Mouse (Mus musculus): ENCODE data around the gene Mael.

Gene Mael

DNA sequence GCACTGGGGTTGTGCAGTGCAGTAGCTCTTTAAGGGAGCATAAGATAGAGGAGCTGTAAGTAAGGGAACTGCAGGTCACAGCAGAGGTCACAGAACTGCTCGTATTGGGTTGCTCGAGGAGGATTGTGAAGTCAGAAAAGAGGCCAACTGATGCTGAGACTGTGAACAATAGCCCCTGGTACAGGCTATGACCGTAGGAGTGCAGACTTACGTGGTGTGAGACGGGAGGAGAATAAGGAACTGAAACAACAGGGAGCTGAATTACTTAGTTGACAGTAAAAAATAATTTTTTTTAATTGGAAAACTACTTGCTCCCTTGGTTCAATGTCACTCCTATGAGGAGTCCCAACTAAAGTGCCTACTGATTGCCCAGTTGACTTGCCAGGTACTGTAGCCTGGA is 34.4 kb downstream of the Mael start:
- DNase-seq = no peak

DNA sequence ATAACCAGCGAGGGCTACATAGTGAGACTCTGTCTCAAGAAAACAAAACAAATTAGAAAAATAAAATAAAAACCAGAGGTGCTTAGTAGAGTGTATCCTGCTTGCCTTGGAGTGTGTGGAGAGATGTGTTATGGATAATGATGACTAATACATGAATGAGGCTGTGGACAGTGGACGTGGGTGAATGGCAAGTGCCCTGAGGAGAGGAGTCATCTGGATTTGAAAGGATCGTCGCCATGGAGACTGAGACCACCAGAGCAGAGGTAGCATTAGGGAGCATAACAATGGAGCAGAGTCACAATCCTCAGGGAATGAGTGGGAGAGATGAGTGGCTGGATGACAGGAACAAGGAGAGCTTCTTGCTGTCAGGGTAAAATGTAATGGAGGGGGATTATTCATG is 48.7 kb downstream of the Mael start:
- DNase-seq = no peak

DNA sequence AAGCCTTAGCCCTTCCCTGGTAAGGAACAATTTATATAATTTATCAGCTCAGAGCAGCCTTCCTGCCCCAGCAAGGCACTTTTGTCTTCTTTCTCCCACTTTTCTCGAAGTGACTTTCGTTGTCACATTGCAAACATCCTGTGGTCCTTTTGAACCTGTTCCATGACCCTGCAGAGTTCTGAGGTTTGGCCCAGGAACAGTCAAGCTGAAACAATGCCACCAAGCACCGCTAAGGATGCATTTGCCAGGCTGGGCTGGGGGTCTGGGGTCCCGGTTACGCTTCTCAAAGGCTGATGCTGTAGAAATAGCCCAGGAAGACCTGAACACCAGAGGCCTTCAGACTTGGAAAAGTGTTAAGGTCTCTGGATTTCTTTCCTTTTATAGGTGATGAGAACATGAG is 53.2 kb downstream of the Mael start:
- no peak for DNase-seq

DNA sequence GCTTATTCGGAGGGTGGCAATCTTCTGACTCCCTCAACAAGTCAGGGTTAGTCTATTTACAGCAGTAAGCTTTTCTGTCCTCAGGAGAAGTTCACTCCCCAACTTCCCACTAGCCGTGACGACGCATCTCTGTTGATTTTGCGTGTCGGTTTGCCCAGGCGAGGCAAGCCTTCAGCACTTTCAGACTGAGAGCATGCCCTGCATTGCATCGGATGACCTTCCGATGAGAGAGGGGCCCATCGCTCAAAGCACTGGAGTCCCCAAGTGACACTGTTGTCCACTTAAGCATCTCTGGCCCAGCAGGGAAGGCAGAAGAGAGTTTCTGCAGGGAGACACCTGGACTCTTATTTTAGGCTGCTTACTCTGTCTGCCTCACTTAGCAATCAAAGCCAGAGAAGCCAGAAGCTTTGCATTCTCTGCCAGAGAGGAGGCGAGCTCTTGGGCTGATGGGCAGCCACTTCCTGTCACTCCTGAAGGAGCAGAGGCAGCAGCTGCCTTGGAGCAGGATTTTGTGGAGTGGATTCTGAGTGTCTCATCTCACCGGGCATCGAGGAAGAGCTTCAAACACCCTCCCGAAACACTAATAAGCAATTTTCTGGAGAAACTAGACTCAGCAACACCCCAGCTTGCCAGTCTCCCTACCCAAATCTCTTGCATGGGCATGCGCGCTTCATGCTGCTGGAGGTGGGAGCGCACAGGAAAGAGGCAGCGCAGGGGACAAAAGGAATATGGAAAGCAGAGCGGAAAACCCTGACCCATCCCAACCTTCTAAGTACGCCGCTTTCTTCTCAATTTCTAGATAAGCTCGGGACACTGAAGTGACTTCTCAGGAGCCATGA is 53.9 kb downstream of the Mael start:
- no peak for DNase-seq

DNA sequence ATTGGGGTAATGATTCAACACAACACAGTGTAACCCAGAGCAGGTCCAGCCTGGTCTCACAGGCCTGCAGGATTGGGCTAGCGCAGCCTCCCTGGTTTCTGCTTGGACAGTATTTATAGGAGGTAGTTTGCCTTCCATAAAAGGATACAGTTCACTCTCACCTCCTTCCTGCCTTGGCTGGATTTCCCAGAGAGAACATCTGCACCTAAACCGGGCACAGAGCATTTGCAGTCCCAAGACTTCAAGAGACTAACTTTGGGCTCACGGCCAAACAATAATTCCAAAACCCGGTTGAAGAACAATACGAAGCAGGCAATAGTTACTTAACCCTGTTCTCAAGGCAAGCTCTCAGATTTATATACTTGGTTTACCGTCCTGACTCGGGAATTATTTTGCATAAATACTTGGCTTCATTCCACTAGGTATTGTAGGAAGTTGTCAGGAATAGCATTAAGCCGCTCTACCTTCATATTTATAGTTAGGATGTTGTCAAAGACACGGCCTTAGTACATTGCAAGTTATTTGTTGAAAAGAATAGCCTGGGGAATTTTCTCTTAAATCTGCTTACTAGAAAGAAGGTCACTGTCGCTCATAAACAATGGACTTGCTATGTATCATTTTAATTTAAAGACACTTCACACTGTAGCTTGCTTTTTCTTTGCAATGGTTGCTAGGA is 55.5 kb downstream of the Mael start:
- no peak for DNase-seq

DNA sequence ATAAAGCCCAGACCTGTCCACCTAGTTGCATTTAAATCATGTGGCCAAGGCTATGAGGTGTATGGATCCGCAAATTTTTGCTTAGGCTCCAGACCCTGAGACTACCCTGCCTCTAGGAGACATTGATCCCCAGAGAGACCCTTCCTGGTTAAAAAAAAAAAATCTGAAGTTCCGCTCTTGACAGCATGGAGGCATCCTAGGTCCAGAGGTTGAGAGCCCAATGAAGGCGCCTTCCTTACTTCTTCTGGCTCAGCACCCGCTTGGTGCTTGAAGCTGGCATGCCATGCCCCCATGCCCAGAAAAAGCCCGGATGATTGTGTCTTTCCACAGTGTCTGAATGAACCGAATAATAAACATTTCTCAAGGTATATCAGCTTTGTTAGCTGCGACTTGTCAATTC is 57.0 kb downstream of the Mael start:
- no peak for DNase-seq

DNA sequence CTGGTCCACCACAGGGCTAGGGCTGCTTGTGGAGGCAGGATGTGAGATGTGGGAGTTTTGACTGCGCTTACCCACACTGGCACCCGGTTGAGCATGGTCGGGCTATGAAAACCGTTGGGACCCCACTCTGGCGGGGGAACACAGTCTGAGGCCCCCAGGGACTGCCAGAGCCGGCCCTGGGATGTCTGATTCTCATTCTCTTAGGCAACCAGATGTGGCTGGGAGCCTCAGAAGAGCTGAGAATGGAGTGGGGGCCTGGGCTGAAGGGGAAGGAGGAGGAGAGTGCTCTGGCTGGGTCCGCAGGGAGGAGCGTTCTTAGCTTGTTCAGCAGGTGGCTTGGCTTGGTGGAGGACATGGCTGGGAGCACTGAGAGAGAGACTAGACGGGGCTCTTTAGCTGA is 64.9 kb downstream of the Mael start:
- DNase-seq = no peak

DNA sequence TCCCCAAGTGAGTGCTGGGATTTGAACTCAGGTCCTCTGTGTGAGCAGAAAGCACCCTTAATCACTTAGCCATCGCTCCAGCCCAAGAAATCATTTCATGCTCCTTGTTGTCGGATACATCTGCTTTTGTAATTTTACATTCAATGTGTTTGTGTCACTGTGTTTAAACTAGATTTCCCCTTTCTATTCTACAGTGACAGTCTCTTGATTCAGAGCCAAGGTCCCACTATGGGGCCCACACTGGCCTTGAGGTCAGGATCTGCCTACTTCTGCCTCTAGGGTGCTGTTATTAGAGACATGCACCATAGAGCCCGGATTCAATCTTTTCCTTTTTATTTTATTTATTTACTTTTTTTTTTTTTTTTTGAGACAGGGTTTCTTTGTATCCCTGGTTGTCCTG is 65.6 kb downstream of the Mael start:
- DNase-seq = no peak

DNA sequence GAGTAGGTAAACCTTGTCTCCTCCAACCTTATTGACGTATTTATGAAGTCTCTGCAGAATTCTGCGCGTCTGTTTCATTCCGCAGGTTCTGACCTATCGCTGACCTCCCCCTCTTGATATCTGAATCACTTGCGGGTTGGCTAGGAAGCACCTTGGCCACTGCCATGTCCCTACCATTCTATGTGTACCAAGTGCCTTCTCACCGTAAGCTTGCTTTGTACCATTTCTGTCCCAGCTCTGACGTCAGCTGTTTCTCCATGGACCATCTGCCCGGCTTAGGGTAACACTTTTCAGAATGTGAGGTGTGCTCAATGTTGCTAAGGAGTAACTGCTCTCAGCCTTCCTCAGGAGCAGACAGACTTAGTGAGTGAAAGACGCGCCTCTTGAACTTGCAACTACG is 67.7 kb downstream of the Mael start:
- no peak for DNase-seq

DNA sequence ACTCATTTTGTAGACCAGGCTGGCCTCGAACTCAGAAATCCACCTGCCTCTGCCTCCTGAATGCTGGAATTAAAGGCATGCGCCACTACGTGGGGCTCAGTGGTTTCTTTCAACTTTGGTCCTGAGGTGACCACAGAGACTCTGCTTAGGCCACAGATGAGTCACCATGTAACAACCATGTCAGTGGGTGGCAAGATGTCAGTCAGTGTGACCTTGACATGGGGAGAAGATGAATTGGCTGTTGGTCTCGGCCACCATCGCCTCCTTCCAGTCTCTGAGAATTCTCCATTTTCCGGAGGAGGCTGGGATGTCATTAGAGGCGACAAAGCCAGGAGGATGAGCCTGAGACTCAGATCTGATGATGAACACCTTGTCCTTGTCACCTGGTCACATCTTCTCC is 68.8 kb downstream of the Mael start:
- DNase-seq = no peak

DNA sequence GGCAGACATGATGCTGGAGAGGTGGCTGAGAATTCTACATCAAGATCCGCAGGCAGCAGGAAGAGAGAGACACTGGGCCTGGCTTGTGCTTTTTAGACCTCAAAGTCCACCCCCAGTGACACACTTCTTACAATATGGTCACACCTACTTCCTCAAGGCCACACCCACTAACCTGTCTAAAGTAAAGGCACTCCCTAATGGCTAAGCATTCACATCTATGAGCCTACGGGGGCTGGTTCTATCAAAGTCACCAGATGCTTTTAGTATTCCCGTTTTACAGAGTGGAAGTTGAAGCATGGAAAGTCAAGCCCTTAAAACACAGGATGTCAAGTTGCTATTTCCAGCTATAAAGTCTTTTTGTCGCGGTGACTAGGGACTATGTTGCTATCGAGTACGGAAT is 70.5 kb downstream of the Mael start:
- DNase-seq = no peak

DNA sequence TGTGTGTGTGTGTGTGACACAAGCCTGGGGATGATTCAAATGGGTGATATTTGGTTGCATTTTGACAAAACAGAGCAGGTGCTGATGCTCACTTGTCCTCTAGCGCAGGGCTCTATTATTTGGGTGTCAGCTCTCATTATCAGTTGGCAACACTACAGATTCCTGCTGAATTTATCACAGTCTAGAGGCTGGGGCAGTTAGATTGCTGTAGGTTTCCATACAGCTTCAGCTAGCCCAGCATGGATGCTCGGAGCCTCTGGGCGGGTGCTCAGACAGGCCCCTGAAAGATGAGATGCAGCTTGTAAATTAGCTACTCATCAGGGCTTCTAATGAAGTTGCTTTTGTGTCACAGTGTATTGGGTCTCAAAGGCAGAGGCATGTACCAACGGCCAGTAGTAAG is 71.1 kb downstream of the Mael start:
- no peak for DNase-seq

DNA sequence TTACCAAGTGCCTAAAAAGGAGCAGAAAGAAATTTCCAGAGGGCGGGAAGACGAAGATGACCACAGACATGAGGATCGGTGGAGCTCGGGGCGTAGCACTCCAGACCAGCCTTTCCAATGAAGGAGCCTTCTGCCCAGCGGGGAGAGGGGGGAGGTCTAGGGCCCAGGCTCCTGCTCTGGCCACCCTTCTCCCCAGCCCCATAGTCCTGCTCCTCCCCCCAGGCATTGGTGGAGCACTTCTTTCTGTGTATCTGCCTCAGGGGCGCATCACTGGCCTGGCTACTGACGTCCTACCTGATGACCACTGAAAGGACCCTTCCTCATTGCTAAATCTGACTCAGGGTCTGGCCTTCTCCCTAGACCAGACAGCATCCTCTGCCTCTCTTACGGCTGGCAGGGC is 73.4 kb downstream of the Mael start:
- DNase-seq = no peak

DNA sequence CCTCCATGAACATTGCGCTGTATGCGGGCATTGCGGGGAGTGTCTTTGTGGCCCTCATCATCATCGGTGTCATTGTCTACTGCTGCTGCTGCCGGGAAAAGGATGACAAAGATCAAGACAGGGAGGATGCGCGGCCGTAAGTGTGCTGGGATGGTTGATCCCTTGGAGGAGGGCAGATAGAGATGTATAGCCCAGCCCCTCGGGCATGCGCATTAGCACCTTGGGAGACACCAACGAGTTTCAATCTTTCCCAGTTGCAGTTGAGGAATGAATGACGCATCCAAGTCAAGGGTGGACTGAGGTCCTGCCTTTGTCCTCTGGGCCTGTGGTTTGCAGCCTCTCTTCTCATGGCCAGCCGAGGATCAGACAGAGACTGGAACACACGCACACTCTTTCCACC is 74.0 kb downstream of the Mael start:
- DNase-seq = no peak

DNA sequence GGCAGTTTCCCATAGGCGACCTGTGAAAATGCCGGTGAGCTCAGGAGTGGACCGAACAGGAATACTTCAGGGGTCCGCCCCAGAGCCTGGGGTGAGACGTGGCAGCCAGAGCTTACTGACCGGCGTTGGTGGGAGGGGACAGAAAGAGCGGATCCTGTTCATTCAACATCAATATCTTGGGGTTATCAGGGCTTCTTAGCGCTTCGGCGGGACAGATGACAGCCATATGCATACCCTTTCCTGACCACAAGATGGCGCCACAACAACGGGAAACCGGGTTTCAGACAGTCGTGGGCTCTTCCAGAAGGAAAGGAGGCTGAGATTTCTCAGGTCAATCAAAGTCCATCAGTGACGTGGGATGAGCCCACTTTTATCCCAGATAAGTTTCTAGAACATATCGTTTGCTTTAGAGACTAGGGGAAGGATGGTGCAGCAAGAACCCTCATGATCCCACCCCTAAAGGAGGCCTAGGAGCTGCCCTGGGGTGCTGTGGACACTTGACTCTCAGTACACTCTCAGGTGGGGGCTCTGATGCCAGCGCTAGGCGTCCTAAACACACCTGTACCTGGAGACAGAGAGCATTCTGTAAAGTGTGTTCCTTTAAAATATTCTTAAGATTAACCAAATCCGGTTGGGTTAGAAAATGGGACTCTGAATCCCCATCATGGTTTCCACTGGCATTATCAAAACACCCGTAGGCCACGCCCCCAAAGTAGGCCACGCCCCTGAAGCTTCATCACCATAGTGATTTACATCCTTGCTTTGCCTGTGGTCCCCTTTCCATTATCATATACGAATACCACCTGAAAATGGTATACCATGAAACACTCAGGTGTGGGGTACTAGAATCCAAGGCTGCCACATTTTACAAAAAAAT is 77.7 kb downstream of the Mael start:
- DNase-seq = peak; percentile 47

DNA sequence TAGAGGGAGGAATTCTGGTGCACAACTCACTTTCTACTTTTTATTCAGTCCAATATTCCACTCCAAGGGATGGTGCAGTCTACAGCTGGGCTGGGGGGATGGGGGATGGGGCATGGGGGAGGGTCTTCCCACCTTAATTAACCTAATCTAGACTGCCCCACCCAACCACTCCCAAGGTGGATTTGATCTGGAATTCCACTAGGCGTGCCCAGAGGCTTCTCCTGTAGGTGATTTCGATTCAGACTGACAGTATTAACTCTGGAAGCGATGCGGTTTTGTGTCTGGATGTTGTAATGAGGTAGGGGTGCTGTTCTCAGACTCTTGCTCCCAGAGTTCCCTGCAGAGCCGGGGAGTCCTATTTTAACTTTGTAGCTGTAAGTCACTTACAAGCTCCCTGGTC is 78.4 kb downstream of the Mael start:
- DNase-seq = no peak

DNA sequence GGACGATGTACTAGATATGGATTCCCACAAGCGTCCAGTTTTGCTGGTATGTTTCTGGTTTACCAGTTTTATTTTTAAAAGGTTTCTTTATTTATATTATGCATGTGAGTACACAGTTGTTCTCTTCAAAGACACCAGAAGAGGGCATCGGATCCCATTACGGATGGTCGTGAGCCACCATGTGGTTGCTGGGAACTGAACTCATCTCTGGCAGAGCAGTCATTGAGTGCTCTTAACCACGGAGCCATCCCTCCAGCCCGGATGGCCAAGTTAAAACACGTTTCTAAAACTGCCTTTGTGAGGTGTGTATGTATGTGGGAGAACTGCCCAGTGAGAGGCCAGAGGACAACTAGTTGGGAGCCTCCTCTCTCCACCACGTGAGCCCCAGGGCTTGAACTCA is 79.9 kb downstream of the Mael start:
- DNase-seq = no peak

DNA sequence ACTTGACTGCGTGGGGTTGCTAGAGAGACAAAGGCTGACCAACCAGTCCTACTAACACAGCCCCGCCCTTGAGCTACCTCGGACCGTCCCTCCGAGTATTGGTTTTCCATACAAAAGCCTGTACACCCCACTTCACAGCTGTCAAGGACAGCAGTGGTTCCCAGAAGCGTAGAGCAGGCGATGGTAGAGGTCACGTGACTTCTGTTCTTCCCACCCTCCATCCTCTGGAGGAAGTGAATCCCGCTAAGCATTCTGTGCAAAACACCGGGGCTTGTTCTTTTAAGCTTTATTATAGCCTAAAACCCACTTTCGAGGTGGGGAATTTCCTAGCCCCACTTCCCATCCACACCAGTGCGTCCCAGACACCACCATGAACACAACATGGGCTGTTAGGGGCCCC is 80.8 kb downstream of the Mael start:
- no peak for DNase-seq

DNA sequence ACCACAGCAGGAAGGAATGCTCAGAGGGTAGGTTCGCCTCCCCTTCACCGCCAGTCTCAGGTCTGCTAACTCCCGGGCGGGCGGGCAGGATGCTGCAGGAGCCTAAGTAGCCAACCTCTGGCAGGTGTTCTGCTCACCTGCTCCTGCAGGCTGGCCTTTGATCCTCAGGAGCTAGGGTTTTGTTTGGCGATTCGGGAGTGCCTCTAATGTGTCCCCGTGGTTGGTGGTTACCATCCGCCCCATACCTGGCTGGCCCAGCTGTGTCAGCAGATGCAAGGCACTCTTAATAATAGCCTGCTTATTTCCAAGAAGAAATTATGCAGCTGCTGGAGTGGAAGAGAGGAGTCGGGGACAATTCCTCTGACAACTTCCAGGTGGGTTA is 83.4 kb downstream of the Mael start:
- no peak for DNase-seq

DNA sequence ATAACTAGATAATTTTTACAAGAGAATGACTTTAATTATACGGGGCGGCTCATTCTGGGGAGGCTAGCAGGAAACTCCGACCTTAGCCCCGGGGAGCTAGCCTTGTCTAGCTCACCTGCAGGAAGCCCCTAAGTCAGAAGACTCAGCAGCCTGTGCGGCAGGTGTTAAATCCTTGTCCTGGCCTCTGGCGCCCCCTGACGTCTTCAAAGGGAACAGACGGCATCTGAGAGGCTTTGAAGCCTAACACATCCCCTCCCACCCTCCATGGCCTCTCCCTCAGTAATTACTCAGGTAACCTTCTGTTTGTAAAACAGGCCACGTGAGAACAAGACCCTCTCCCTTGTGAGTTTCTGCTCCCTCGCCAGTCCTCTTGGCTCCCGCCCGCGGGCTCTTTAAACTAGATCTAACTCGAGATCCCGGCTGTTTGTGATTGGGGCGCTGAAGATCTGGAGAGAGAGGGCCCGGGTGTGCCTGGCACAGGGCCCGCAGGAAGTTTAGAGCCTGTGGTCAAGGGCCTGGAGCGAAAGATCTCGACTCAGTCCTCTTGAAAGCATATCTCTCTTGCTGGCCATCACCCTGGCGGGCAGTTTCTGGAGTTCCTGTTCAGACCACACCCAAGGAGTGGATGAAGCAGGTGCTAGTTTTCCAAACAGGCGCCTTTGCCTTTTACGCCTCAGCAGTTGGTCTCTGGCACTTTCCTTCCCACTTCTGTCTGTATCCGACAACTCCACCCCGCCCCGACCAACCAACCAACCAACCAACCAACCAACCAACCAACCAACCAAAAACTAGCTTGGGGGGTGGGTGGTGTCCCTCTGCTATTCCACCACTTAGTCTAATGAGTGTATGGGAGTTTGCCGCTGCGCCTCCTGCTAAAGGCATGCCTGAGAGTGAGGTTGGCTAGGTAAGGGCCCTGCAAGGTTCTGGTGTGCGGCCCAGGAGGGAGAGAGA is 84.1 kb downstream of the Mael start:
- DNase-seq = peak; percentile 57

DNA sequence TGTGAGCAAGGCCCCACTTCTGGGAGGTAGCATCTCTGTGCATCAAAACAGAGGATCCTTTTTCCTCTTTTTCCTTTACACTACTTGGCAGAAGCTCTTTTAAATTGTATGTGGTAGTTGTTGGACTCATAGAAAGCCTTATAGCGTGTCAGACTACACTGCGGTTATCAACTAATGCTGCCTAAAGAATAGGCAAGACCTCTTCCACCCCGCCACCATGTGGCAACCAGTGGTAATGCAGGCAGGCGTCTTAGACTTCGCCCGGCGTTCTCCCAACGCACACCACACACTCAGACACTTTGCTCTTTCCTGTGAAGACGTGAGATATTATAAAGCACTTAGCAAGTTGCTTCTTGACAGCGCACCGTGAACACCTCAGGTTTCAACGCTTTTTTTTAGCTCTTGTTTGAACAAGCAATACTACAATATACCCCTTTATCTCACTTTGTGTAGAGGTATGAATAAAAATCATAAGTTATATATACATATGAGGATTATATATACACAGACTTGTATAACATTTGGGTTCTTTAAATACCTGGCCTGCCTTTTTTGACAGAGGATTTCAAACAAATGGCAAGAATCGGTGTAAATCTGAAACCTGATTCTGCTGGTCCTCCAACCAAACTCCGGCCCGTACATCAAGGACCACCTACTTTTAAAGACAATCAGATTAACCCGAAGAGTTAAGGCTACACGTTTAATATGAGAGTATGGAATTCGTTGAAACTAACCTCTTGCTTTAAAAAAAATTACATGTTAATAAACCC is 85.0 kb downstream of the Mael start:
- peak; percentile 64 for DNase-seq

DNA sequence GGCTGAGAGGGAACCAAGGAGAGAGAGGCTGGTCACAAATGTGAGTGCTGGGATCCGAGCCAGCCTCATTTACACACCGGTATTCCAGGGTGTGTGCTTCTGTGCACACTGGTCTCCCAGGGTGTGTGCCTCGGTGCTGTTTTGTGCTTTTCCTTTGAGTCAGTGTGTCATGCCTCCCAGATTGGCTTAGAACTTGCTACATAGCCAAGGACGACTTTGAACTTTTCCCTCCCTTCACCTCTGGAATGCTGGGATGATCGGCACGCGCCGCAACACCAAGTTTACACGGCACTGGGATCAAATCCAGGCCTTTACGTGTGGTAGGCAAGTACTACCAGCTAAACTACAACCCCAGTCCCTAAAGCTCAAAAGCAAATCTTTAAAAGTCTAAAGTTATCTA is 86.5 kb downstream of the Mael start:
- no peak for DNase-seq

Data from cerebellum, adult 9-11 months (tissue).